Mouse (Mus musculus) left cerebral cortex, postnatal 4 days (tissue): ENCODE measurements around the gene Ap1s3. TPM values are rescaled to one million over a fixed set of nuclear protein-coding genes. Genes with fewer than 3 reads are reported as not detected.

Experiments
- DNase-seq: peaks from one replicate; pipeline ENCODE4 v3.0.0-alpha.2; 2022
- intact Hi-C: fragments of 180-260 bp; cut with DNase I; formaldehyde crosslinking; loops from one replicate; pipeline ENCODE4 v1.15.1; 2025
- total RNA-seq, 2 experiments: library from RNA; stranded (reverse); gene quantifications; 2 replicates each; pipeline ENCODE4 v1.2.3; 2021

Gene Ap1s3
- total RNA-seq: 1 to 10 TPM; 1.6 to 2.8 TPM

GRCm38 (mm10) chr1:79671543-79672337, at the start of gene Ap1s3:
Gene Ap1s3 (minus strand): TSS chr1:79671972.
- intact Hi-C loops: no loop called here
- peak; percentile 54 for DNase-seq

DNA sequence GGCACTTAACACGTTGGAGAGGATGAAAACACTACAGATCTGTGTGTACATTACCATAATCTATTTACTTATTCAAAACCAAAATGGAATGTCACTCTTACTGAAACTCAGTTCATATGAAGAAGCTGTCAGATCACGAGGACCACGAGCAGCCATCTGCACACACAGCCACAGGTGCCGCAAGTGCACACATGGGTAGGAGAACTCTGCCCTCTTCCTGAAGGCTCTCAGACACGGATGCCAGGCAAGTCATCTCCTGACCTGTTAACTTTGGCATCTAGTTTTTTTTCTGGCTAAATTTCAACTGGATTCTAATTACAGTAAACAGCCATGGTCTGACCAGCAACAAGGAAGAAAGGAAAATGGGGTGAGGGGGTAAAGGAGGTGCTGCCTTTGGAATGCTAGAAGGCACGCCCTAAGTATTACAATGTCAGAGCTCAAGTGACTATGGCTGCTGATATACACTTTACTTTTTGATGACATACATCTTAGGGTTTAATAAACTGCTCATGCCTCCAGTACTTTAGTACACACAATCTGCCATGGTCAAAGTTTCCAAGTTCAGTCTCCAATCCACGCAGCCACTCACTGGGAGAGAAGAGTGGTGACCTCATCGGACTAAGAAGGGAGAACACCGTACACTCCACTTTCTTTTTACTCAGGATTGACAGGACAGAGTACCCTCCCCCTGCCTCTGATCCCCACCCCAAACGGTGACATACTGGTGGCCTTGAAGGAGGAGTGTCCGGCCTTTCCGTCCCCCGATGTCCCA, 42.6 kb upstream of the Ap1s3 start:
- intact Hi-C loops: no loop called here
- DNase-seq: no peak

DNA sequence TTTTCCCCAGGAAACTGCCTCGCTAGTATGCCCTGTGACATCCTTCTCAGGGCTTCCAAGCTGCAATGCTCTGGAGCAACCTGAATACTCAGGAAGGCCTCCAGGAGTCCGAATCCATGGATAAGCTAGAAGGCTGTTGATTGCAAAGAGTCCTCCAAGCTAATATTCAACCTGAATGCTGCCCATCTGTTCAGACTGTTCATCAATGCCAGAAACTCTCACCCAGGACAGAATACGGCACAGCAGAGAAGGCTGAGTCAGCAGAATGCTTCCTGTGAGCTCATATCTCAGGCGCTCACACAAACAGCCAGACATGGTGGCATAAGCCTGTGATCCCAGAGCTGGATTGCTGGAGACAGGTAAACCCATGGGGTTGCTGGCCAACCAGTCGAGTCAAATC, 41.3 kb upstream of the Ap1s3 start:
- intact Hi-C loops: no loop called here
- no peak for DNase-seq

- intact Hi-C loops: no loop called here
- DNase-seq: no peak
Observed at GRCm38 (mm10) chr1:79711147-79712126, 39.7 kb upstream of the Ap1s3 start.

- no peak for DNase-seq
- intact Hi-C loops: no loop called here
Observed at GRCm38 (mm10) chr1:79710678-79711077, 38.9 kb upstream of the Ap1s3 start.

DNA sequence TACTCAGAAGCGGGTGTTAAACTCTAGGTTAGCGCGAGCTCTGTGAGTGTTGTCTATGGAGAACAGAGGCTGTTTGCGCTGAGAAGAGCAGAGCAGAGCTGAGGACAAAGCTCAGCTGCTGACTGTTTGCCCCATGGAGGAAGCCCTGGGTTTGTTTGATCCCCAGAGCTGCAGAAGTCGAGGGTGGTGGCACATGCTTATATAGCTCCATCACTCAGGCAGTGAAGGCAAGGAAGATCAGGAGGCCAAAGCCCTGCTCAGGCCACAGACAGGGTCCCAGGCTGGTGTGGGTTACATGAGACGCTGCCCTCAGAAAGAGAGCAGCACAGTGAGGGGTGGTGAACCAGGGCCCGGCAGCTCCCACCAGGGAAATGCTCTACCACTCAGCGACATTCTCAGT, 38.4 kb upstream of the Ap1s3 start:
- DNase-seq: no peak
- intact Hi-C loops: no loop called here

DNA sequence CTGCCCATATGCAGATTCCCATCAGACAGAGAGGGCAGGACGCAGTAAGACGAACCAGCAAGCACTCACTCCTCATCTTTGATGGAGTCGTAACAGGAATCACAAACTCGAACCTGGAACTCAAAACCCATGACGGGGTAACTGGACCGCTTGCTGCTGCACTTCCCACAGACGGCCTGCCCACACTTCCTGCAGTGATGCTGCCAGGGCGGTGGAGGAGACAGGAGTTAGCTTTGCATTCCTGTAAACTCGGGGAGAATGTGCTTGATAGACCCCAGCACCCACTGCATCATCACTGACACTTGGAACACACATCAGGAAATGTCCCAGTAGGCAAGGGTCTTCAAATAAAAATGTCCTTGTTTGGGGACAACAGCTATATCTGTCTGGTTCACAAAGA, 35.6 kb upstream of the Ap1s3 start:
- intact Hi-C loops: no loop called here
- no peak for DNase-seq

DNA sequence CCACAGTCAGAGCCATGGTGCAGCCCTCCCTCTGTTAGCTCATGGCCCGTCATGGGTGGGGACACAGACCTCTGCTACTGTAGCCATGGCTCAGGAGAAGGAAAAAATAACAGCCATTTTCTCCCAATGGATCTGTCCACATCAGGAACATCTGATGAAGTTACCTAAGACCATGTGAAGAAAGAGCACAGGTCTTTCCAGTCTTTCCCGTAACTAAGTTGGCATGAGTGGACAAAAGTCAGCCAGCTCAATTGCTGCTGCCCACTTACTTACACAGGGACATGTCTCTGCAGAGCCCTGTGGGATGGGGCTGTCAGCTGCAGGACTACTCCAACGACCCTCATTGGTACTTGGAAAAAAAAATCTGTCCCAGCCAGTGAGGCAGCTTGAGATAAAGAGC, 34.9 kb upstream of the Ap1s3 start:
- intact Hi-C loops: no loop called here
- DNase-seq: no peak

GRCm38 (mm10) chr1:79704672-79705071, 32.9 kb upstream of the Ap1s3 start:
- intact Hi-C loops: no loop called here

GRCm38 (mm10) chr1:79703520-79703919, 31.7 kb upstream of the Ap1s3 start:
- no peak for DNase-seq
- intact Hi-C loops: no loop called here

More at GRCm38 (mm10) chr1:79704672-79705071, 32.9 kb upstream of the Ap1s3 start:
- DNase-seq: no peak

- no peak for DNase-seq
- intact Hi-C loops: no loop called here
Observed at GRCm38 (mm10) chr1:79698506-79698905, 26.7 kb upstream of the Ap1s3 start.

DNA sequence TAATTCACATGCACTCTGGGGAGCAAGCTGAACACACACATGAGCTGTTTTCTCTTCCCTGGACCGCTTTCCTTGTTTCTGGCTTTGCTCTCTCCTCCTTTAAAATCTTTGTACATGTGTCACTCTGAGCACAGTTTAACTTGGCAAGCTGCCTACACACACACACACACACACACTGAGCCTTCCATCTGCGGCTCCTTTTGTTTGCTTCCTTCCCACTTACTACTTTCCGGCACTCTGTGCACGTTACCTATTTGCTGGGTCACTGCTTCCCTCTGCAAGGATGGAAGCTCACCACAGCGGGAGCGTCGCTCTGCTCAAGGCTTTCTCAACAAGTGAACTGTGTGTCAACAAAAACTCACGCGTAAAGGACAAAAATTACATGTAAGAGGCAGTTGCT, 25.6 kb upstream of the Ap1s3 start:
- intact Hi-C loops: no loop called here
- DNase-seq: peak; percentile 54

DNA sequence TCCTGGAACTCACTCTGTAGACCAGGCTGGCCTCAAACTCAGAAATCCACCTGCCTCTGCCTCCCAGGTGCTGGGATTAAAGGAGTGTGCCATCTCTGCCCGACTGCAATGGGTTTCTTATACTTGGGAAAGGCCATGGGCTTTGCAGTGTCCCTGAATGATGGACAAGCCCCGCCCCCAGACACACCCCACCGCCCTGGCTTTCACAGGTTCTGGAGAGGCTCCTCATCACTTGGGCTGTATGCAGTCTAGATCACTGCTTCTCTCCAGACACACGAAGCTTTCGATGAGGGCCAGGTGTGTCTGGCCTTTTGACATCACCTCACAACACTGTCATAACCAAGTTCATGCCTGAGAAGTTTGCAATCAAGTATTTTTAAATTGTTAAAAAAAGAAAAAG, 25.2 kb upstream of the Ap1s3 start:
- intact Hi-C loops: no loop called here

GRCm38 (mm10) chr1:79692482-79692881, 20.7 kb upstream of the Ap1s3 start:
- DNase-seq: no peak
- intact Hi-C loops: no loop called here

More for the DNA sequence above, 25.2 kb upstream of the Ap1s3 start:
- DNase-seq: no peak

DNA sequence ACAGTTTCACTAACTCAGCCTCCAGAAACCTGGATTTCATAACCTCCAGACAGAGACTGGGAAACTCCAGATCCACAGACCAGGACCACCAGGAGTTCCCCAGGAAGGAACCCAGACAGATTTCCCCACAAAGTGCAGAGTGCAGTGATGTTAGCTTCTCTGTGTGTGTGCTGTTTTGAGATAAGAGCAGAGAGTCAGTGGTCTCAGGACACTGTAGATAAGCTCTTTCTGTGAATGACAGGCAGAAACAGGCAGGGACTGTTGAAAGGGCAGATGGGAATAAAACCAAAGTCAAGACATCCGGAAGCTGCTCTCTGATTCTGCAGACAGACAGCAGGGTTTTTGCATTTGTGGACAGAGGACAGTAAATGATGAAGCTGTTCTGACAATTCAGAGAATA, 15.5 kb upstream of the Ap1s3 start:
- intact Hi-C loops: no loop called here
- DNase-seq: no peak

- DNase-seq: no peak
- intact Hi-C loops: no loop called here
Observed at GRCm38 (mm10) chr1:79684027-79684426, 12.3 kb upstream of the Ap1s3 start.

- DNase-seq: no peak
- intact Hi-C loops: no loop called here
Observed at GRCm38 (mm10) chr1:79682936-79683335, 11.2 kb upstream of the Ap1s3 start.

DNA sequence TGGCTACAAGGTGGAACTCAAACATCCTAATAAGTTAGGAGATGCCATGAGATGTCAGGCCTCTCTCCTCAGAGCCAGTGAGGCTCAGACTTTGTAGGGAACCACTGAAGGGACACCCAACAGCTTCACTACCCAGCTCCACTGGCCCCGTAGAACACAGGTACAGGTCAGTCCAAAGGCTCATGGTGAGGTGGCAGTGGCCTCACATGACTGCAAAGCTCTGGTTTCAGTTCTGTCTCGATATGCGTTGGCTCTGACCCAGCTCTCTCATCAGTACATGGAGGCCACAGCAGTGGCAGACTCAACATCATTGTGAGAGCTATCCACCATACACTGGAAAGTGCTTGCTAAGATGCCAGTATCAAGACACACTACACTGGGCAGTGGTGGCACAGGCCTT, 9.0 kb upstream of the Ap1s3 start:
- no peak for DNase-seq
- intact Hi-C loops: no loop called here

DNA sequence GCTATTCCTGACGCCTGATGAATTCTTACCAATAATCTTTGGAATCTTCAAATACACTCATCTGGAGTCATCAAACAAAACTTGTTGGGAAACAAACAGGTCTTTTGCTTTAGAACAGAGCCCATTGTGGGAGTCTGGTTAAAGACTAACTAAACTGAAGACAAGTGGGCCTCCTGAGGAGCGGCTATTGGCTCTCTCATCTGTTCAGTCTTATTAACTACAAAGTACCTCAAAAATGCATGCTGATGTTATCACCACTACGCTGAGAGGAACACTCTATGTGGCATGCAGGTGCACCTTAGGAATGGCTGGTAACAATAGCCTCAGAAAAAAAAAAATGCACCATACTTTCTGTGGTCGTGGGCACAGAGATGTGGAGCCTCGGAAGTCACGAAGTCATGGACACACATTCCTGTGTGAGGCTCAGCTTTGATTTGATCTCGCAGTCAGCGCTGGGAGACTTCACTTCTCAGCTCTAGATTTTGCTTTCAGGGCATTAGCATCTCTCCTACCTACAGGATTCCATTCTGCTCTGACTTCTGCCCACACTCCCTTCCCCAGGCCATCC, 6.4 kb upstream of the Ap1s3 start:
- no peak for DNase-seq
- intact Hi-C loops: no loop called here

DNA sequence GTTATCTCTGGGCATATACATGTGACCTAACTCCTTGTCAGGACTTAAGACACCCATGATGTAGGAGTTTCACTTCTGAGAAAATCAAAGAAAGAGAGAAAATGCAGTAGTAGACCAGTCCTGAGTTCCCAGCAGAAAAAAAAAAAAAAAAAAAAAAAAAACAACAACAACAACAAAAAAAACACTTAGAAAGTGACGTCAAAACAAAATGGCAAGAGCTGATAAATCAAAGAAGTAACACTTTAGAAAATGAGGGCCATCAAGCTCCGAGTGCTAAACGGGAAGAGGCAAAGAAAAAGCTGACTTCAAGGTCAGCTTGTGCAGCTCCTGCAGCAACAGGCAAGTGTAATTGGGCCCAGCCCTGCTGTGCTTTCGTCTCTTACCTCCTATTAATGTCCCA, 3.9 kb upstream of the Ap1s3 start:
- intact Hi-C loops: no loop called here

GRCm38 (mm10) chr1:79671196-79671542, 603 bp downstream of the Ap1s3 start:
- intact Hi-C loops: no loop called here
- DNase-seq: no peak

More for the DNA sequence above, 3.9 kb upstream of the Ap1s3 start:
- DNase-seq: no peak
